Mouse (Mus musculus) megakaryocyte, embryonic 14.5 days (primary cell): ENCODE results near the gene Dnajc25. TPM values are rescaled to one million over a fixed set of nuclear protein-coding genes. Genes with fewer than 3 reads are reported as not detected.

Experiments
- H3K27me3 ChIP-seq: replicated peaks from 2 replicates; pipeline ENCODE3; 2012; ENCODE audit warnings: inconsistent platforms
- H3K36me3 ChIP-seq: replicated peaks from 2 replicates; pipeline ENCODE3; 2012; ENCODE audit warnings: low read length, inconsistent platforms, mixed read lengths
- H3K4me1 ChIP-seq: 2 replicates; pipeline ENCODE4 v1.6.1; 2012; ENCODE audit warnings: inconsistent platforms
- H3K4me3 ChIP-seq: replicated peaks from 2 replicates; pipeline ENCODE3; 2012; ENCODE audit warnings: moderate library complexity, mild to moderate bottlenecking, inconsistent platforms
- H3K9me3 ChIP-seq: 2 replicates; pipeline ENCODE4 v1.6.1; 2012; ENCODE audit warnings: inconsistent platforms
- FLI1 ChIP-seq: IDR thresholded peaks from 2 replicates; pipeline ENCODE4 v1.6.1; 2012; ENCODE audit warnings: low read length, inconsistent platforms, mixed read lengths
- GATA1 ChIP-seq: IDR thresholded peaks from 3 replicates; pipeline ENCODE4 v1.6.1; 2012; ENCODE audit warnings: mixed read lengths, low read length, inconsistent platforms, borderline replicate concordance
- polyA plus RNA-seq: library from polyadenylated mRNA; stranded (reverse); fragments of >175 nt; gene quantifications from 2 replicates; pipeline ENCODE4 v1.2.3, GENCODE M21; 2012; ENCODE audit warnings: low replicate concordance; ENCODE audit not compliant: insufficient read depth

Gene Dnajc25
- polyA plus RNA-seq, 1 experiment: 1.7 TPM

- Histone ChIP-seq H3K27me3 (no peaks in the 10 kb centered on the region), H3K4me3 (peak within 1 kb of the TSS; percentile 94), H3K36me3 (peaks cover 14% of the 10 kb centered on the region), H3K9me3 (no peaks in the 10 kb centered on the region), H3K4me1 (peaks cover 52% of the 10 kb centered on the region)
- no peak for TF ChIP-seq GATA1
- no peak for TF ChIP-seq FLI1
Observed at GRCm38 (mm10) chr4:58986540-58987190, 8.2 kb upstream of the Dnajc25 start, which contains the start of gene Ptgr1. Ptgr1 (minus strand) TSS chr4:58987119.

- no peak for TF ChIP-seq GATA1
- no peak for TF ChIP-seq FLI1
- H3K27me3 ChIP-seq: peaks cover 24% of the 10 kb centered on the region
- H3K36me3 ChIP-seq: no peaks in the 10 kb centered on the region
- no peaks in the 10 kb centered on the region for H3K9me3 ChIP-seq
- no peak overlapping the region for H3K4me3 ChIP-seq
- peaks cover 60% of the 10 kb centered on the region for H3K4me1 ChIP-seq
Observed at GRCm38 (mm10) chr4:58989303-58989898, 5.5 kb upstream of the Dnajc25 start.

GRCm38 (mm10) chr4:58990609-58991434, 4.0 kb upstream of the Dnajc25 start:
- Histone ChIP-seq H3K4me1 (peaks cover 60% of the 10 kb centered on the region), H3K27me3 (peaks cover 33% of the 10 kb centered on the region), H3K36me3 (no peaks in the 10 kb centered on the region), H3K4me3 (no peak overlapping the region), H3K9me3 (no peaks in the 10 kb centered on the region)
- TF ChIP-seq GATA1: no peak
- TF ChIP-seq FLI1: no peak

- H3K36me3 ChIP-seq: no peaks in the 10 kb centered on the region
- H3K4me1 ChIP-seq: peaks cover 47% of the 10 kb centered on the region
- H3K9me3 ChIP-seq: no peaks in the 10 kb centered on the region
- no peak overlapping the region for H3K4me3 ChIP-seq
- no peak for TF ChIP-seq GATA1
- no peak for TF ChIP-seq FLI1
- peaks cover 38% of the 10 kb centered on the region for H3K27me3 ChIP-seq
Observed at GRCm38 (mm10) chr4:58992195-58992594, 2.7 kb upstream of the Dnajc25 start.

GRCm38 (mm10) chr4:58995251-58995693, 410 bp downstream of the Dnajc25 start:
- TF ChIP-seq FLI1 (no peak), GATA1 (no peak)
- Histone ChIP-seq H3K4me3 (no peak overlapping the region), H3K36me3 (no peaks in the 10 kb centered on the region), H3K9me3 (no peaks in the 10 kb centered on the region), H3K4me1 (peaks cover 34% of the 10 kb centered on the region), H3K27me3 (peaks cover 42% of the 10 kb centered on the region)

GRCm38 (mm10) chr4:58997081-58997480, 2.2 kb downstream of the Dnajc25 start:
- no peak for TF ChIP-seq GATA1
- H3K27me3 ChIP-seq: peaks cover 40% of the 10 kb centered on the region
- peaks cover 23% of the 10 kb centered on the region for H3K4me1 ChIP-seq

GRCm38 (mm10) chr4:58998688-58999087, 3.8 kb downstream of the Dnajc25 start:
- no peak overlapping the region for H3K4me3 ChIP-seq
- no peaks in the 10 kb centered on the region for H3K36me3 ChIP-seq
- no peaks in the 10 kb centered on the region for H3K9me3 ChIP-seq
- H3K27me3 ChIP-seq: peaks cover 25% of the 10 kb centered on the region
- TF ChIP-seq FLI1: no peak
- TF ChIP-seq GATA1: no peak
- H3K4me1 ChIP-seq: peaks cover 27% of the 10 kb centered on the region

More at GRCm38 (mm10) chr4:58997081-58997480, 2.2 kb downstream of the Dnajc25 start:
- no peaks in the 10 kb centered on the region for H3K9me3 ChIP-seq
- no peaks in the 10 kb centered on the region for H3K36me3 ChIP-seq
- no peak overlapping the region for H3K4me3 ChIP-seq

- Histone ChIP-seq H3K9me3 (no peaks in the 10 kb centered on the region), H3K36me3 (no peaks in the 10 kb centered on the region), H3K4me3 (no peak overlapping the region), H3K4me1 (peaks cover 37% of the 10 kb centered on the region), H3K27me3 (peaks cover 17% of the 10 kb centered on the region)
- TF ChIP-seq GATA1 (no peak), FLI1 (no peak)
Observed at GRCm38 (mm10) chr4:58999686-59000085, 4.8 kb downstream of the Dnajc25 start.

- peaks cover 9% of the 10 kb centered on the region for H3K27me3 ChIP-seq
- TF ChIP-seq GATA1 (no peak), FLI1 (no peak)
- peaks cover 36% of the 10 kb centered on the region for H3K4me1 ChIP-seq
- no peaks in the 10 kb centered on the region for H3K36me3 ChIP-seq
- no peaks in the 10 kb centered on the region for H3K9me3 ChIP-seq
- H3K4me3 ChIP-seq: no peak overlapping the region
Observed at GRCm38 (mm10) chr4:59000614-59001013, 5.8 kb downstream of the Dnajc25 start.
